Mouse (Mus musculus): ENCODE results near the gene Kat5. TPM values are rescaled to one million over a fixed set of nuclear protein-coding genes. Genes with fewer than 3 reads are reported as not detected.

Kat5 gene
- total and polyA plus RNA-seq, 3 experiments = 46.5 to 106 (median 62.8) TPM

DNA sequence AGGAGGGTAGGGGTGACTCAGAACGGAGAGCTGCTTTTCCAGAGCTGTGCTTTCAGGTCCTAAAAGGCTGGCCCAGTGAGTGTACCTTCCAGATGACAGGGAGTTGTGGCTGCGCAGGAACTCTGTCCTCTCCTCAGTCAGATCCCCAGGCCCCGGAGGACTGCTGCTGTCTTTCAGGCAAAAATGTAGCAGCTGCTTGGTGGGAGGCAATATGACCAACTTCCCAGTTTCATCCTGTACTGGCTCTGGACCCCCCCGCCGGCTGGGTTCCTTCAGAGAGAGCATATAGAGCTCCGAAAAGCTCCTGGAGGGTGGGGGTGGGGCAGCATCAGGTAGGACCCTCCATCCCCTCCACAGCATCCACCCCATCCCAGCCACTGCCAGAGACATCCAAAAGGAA is 42.5 kb upstream of the Kat5 start:
- no peaks in the 10 kb centered on the region for H3K79me2 ChIP-seq (replicated peaks; ENCODE audit: control insufficient read depth, extremely low read depth, insufficient read depth, poor library complexity, severe bottlenecking)
- no peak overlapping the region for H3K4me3 ChIP-seq (replicated peaks in 1 of 3; ENCODE audit: low read depth in 2 of 3, low read length in 2 of 3, poor library complexity in 1 of 3)
- H3K9me3 ChIP-seq (replicated peaks; ENCODE audit: low read length) = peaks cover 13% of the 10 kb centered on the region
- H3K27ac ChIP-seq (ENCODE audit: insufficient read depth, low read depth) = no peak overlapping the region
- in situ Hi-C loops (cut with MboI; ENCODE audit: low pct_ligation_motif_present, low pct_unique_long_range_greater_than_20kb, low sequenced_read_pairs) = no loop called here
- H3K36me3 ChIP-seq (replicated peaks in 1 of 2; ENCODE audit: control insufficient read depth in 1 of 2, insufficient read depth in 1 of 2, low read length in 1 of 2) = peaks cover 66 to 84% of the 10 kb centered on the region in 2 experiments
- dilution Hi-C loops (cut with MboI; ENCODE audit: extremely low pct_ligation_motif_present, extremely low pct_unique_long_range_greater_than_20kb, low sequenced_read_pairs) = no loop called here
- TF ChIP-seq MAFK (IDR thresholded peaks at IDR 0.05; ENCODE audit: insufficient replicate concordance, low read length) = no peak
- no peak for TF ChIP-seq MEF2A (IDR thresholded peaks at IDR 0.05; ENCODE audit: borderline replicate concordance, low read depth, low read length)
- TF ChIP-seq RAD21 (IDR thresholded peaks at IDR 0.05; ENCODE audit: low read depth, low read length) = no peak
- no peak for TF ChIP-seq TCF12 (IDR thresholded peaks at IDR 0.05; ENCODE audit: low read depth, low read length)
- TF ChIP-seq ZNF384 (IDR thresholded peaks at IDR 0.05; ENCODE audit: low read depth, low read length) = no peak
- no peak for TF ChIP-seq RCOR1 (conservative IDR thresholded peaks at IDR 0.05; ENCODE audit: low read depth, low read length)
- TF ChIP-seq JUN (IDR thresholded peaks at IDR 0.05; ENCODE audit: insufficient read depth, low read depth, low read length) = no peak
- no peak for TF ChIP-seq ELF1 (IDR thresholded peaks at IDR 0.05; ENCODE audit: low read depth, low read length)
- TF ChIP-seq ZC3H11A (IDR thresholded peaks at IDR 0.05; ENCODE audit: low read depth, low read length) = no peak
- no peak for TF ChIP-seq POLR2AphosphoS2 (IDR thresholded peaks at IDR 0.05; ENCODE audit: low read depth, low read length)
- H3K27me3 ChIP-seq (replicated peaks) = no peaks in the 10 kb centered on the region
- no peak overlapping the region for H3K9ac ChIP-seq (ENCODE audit: insufficient read depth, low read depth)
- H3K4me2 ChIP-seq (ENCODE audit: insufficient read depth, low read depth, poor library complexity, severe bottlenecking) = no peak overlapping the region
- H3K4me1 ChIP-seq (ENCODE audit: control insufficient read depth in 1 of 2, insufficient read depth in 2 of 2) = peaks cover 9 to 23% of the 10 kb centered on the region in 2 experiments
- no peak for DNase-seq (ENCODE audit: extremely low read depth)

DNA sequence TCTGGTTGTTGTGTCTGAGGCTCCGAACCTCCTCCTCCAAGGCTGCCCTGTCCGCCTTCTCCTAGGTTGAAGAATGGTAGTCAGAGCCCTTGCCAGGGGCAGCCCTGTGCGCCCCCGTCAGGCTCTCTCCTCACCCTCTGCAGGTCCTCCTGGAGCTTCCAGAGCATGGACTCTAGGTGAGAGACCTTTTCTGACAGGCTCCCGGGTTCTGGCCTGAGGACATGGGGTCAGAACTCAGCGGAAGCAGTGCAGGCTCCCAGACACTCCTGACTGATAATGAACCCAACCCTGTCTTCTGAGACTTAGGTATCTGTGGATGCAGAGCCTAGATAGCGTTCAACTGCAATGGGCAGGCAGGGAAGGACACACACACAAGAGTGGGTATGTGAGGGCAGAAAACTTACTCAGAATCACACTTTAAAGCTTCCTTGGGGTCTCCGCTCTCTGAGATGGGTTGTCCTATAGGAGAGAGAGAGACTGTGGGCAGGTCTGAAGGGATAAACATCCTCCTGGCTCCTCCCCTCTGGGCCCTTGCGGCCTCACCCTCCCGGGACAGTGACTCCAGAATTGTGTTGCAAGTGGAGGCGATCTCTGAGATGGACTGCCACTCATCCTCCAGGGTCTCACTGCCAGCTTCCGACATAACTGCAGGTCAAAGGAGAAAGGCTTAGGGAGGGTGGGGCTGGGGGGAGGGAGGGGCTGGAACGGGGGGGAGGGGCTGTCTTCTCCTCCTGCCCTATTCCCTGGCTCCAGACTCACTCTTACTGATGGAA is 41.7 kb upstream of the Kat5 start:
- H3K27ac ChIP-seq (ENCODE audit: insufficient read depth, low read depth) = no peak overlapping the region
- H3K9me3 ChIP-seq (replicated peaks; ENCODE audit: low read length) = peaks cover 13% of the 10 kb centered on the region
- no peak overlapping the region for H3K4me2 ChIP-seq (ENCODE audit: insufficient read depth, low read depth, poor library complexity, severe bottlenecking)
- no peaks in the 10 kb centered on the region for H3K27me3 ChIP-seq (replicated peaks)
- TF ChIP-seq CTCF (conservative IDR thresholded peaks at IDR 0.05 in 1 of 2, IDR thresholded peaks at IDR 0.05 in 1 of 2; ENCODE audit: low read depth in 2 of 2, low read length in 2 of 2) (no peak), ZKSCAN1 (IDR thresholded peaks at IDR 0.05; ENCODE audit: borderline replicate concordance, low read depth, low read length) (no peak)
- H3K79me2 ChIP-seq (replicated peaks; ENCODE audit: control insufficient read depth, extremely low read depth, insufficient read depth, poor library complexity, severe bottlenecking) = no peaks in the 10 kb centered on the region
- H3K9ac ChIP-seq (ENCODE audit: insufficient read depth, low read depth) = no peak overlapping the region
- no peak for DNase-seq (ENCODE audit: extremely low read depth)
- H3K4me3 ChIP-seq (replicated peaks in 1 of 3; ENCODE audit: low read depth in 2 of 3, low read length in 2 of 3, poor library complexity in 1 of 3) = no peak overlapping the region
- peaks cover 71 to 86% of the 10 kb centered on the region in 2 experiments for H3K36me3 ChIP-seq (replicated peaks in 1 of 2; ENCODE audit: control insufficient read depth in 1 of 2, insufficient read depth in 1 of 2, low read length in 1 of 2)
- H3K4me1 ChIP-seq (ENCODE audit: control insufficient read depth in 1 of 2, insufficient read depth in 2 of 2) = peaks cover 9 to 23% of the 10 kb centered on the region in 2 experiments
- in situ Hi-C loops (cut with MboI; ENCODE audit: low pct_ligation_motif_present, low pct_unique_long_range_greater_than_20kb, low sequenced_read_pairs) (no loop called here), dilution Hi-C loops (cut with MboI; ENCODE audit: extremely low pct_ligation_motif_present, extremely low pct_unique_long_range_greater_than_20kb, low sequenced_read_pairs) (no loop called here)
